Comparison of ENCODE assay signal across 8 mouse cellular contexts in genomic region chr6:90781921-90782770, GRCm38 (mm10).
DNase-seq lines count a peak whose midpoint lies in the region; ATAC-seq lines count a peak whose summit lies in the region.

No protein-coding gene starts in this region.

- peaks cover 80% of the 10 kb centered on the region for H3K4me1 ChIP-seq in forebrain, embryonic 12.5 days
- H3K4me1 ChIP-seq in hindbrain, embryonic 12.5 days, result peaks cover 80% of the 10 kb centered on the region
- H3K4me1 ChIP-seq in midbrain, embryonic 16.5 days (ENCODE audit: control insufficient read depth, insufficient read depth, low read length), result peaks cover 72% of the 10 kb centered on the region

- peak; percentile 69 for DNase-seq in cerebellum, adult 11-12 months
- DNase-seq in cerebellum, adult 11 months, result no peak
- DNase-seq in adrenal gland, postnatal 14 days, result peak; percentile 74
- DNase-seq in left cerebral cortex, postnatal 10 days (ENCODE audit: extremely low spot score in 1 of 2, low spot score in 2 of 2), result peak; percentile 65 to 75
- DNase-seq in c-Kit-positive CD71-positive TER-119-positive erythroid progenitor cells, embryonic 14.5 days (ENCODE audit: low spot score), result no peak

- H3K36me3 ChIP-seq in forebrain, embryonic 12.5 days (replicated peaks), result no peaks in the 10 kb centered on the region
- no peaks in the 10 kb centered on the region for H3K36me3 ChIP-seq in hindbrain, embryonic 12.5 days
- H3K36me3 ChIP-seq in midbrain, embryonic 16.5 days (ENCODE audit: control insufficient read depth, insufficient read depth, low read length), result no peaks in the 10 kb centered on the region

- no peaks in the 10 kb centered on the region for H3K27me3 ChIP-seq in forebrain, embryonic 12.5 days
- H3K27me3 ChIP-seq in hindbrain, embryonic 12.5 days, result no peaks in the 10 kb centered on the region
- no peaks in the 10 kb centered on the region for H3K27me3 ChIP-seq in midbrain, embryonic 16.5 days (ENCODE audit: control insufficient read depth, insufficient read depth, low read depth, low read length)

- WGBS in forebrain, embryonic 12.5 days, result 4% methylated on average over 19 of the region's 19 CpGs
- 19% methylated on average over 19 of the region's 19 CpGs for WGBS in hindbrain, embryonic 12.5 days
- WGBS in midbrain, embryonic 16.5 days, result 4% methylated on average over 19 of the region's 19 CpGs

- peak overlapping the region; percentile 58 for H3K4me2 ChIP-seq in forebrain, embryonic 12.5 days
- H3K4me2 ChIP-seq in hindbrain, embryonic 12.5 days (replicated peaks), result peak overlapping the region; percentile 60
- H3K4me2 ChIP-seq in midbrain, embryonic 16.5 days (ENCODE audit: low read length), result peak overlapping the region; percentile 54

- no peaks in the 10 kb centered on the region for H3K9me3 ChIP-seq in forebrain, embryonic 12.5 days
- H3K9me3 ChIP-seq in hindbrain, embryonic 12.5 days (replicated peaks), result no peaks in the 10 kb centered on the region
- H3K9me3 ChIP-seq in midbrain, embryonic 16.5 days (replicated peaks; ENCODE audit: control insufficient read depth, low read length, poor library complexity, severe bottlenecking), result no peaks in the 10 kb centered on the region

- intact Hi-C loops in left cerebral cortex, postnatal 10 days (cut with DNase I), result no loop called here

- peak overlapping the region; percentile 36 for H3K4me3 ChIP-seq in forebrain, embryonic 12.5 days (replicated peaks)
- H3K4me3 ChIP-seq in hindbrain, embryonic 12.5 days, result peak overlapping the region; percentile 34
- H3K4me3 ChIP-seq in midbrain, embryonic 16.5 days (ENCODE audit: low read depth, low read length), result peak overlapping the region; percentile 28; the same call in 1 of the 2 replicates

- H3K9ac ChIP-seq in forebrain, embryonic 12.5 days, result peak overlapping the region; percentile 69
- H3K9ac ChIP-seq in hindbrain, embryonic 12.5 days, result peak overlapping the region; percentile 74
- peak overlapping the region; percentile 76 for H3K9ac ChIP-seq in midbrain, embryonic 16.5 days (ENCODE audit: low read depth, low read length)

- H3K27ac ChIP-seq in forebrain, embryonic 12.5 days, result peak overlapping the region; percentile 99
- H3K27ac ChIP-seq in hindbrain, embryonic 12.5 days, result peak overlapping the region; percentile 98
- H3K27ac ChIP-seq in midbrain, embryonic 16.5 days (ENCODE audit: low read length), result peak overlapping the region; percentile 97

- peak; percentile 84 for ATAC-seq in forebrain, embryonic 12.5 days (ENCODE audit: low FRiP score)
- ATAC-seq in hindbrain, embryonic 12.5 days (ENCODE audit: low FRiP score), result peak; percentile 85
- ATAC-seq in midbrain, embryonic 16.5 days, result peak; percentile 84

Comparison
In these comparisons a context has a peak if more than half of its experiments do, and no peak if none do; other contexts are left out.
1. DNase-seq: peak in cerebellum, adult 11-12 months (single experiment), adrenal gland, postnatal 14 days (single experiment) and left cerebral cortex, postnatal 10 days (2 of 2); none in cerebellum, adult 11 months (single experiment) and c-Kit-positive CD71-positive TER-119-positive erythroid progenitor cells, embryonic 14.5 days (single experiment).
2. Peak in every context shown above with its lines, with median percentiles within 50 percentile points of each other: ATAC-seq, H3K27ac ChIP-seq, H3K4me2 ChIP-seq, H3K4me3 ChIP-seq and H3K9ac ChIP-seq.